Mouse (Mus musculus): ENCODE data around the gene Mrps36.
"Not testable (repeated sequence)": the region's sequence is repeated elsewhere in the genome, so short reads cannot be mapped to it uniquely, and the experiment has no call there.

The Mrps36 gene

GRCm38 (mm10) chr13:100744036-100744744 is at the start of gene Mrps36:
TSS of gene Mrps36 (minus strand) at chr13:100744659.
- peak; percentile 96 for DNase-seq

GRCm38 (mm10) chr13:100789083-100789482 is 44.6 kb upstream of the Mrps36 start:
- no peak for DNase-seq

DNA sequence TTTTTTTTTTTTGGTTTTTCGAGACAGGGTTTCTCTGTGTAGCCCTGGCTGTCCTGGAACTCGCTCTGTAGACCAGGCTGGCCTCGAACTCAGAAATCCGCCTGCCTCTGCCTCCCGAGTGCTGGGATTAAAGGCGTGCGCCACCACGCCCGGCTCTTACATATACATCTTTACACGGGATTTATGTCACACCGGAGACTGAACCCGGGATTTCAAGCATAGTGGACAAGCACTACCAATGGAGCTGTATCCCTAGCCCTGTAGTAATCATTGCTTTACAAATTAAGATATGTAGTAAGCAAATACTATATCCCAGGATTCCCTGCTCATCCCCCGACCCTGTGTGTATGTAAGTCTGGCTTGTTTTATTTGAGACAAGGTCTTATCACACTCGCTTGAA is 43.6 kb upstream of the Mrps36 start:
- DNase-seq = not testable (repeated sequence)

DNA sequence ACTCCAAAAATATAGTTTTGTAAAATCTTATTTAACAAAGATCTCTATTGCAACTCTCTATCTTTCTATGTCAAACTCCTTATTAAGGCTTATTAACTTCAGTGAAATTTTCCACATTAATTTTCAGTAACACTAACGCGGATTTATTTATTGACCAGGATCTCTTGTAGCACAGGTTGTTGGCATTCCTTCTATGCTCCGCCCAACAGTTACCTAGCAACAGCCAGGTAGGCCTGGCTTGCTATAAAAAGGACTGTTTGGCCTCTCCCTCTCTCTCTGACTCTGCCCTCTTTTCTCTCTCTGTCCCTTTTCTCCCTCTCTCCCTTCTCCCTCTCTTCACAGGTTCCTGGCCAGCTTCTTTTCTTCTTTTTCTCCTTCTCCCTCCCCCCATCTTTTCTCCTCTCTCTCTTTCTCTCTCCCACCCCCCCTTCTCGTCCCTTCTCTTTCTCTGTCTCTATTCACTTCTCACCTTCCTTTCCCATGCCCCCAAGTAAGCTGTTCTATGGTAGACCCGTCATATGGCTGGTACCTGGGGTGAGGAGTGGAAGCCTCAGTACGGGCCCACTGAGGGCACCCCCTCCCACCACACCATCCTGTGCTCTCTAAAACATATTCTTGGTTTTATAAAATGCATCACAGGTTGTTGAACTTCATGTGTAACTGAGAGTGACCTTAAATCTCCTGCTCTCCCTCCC is 43.0 kb upstream of the Mrps36 start:
- no peak for DNase-seq

DNA sequence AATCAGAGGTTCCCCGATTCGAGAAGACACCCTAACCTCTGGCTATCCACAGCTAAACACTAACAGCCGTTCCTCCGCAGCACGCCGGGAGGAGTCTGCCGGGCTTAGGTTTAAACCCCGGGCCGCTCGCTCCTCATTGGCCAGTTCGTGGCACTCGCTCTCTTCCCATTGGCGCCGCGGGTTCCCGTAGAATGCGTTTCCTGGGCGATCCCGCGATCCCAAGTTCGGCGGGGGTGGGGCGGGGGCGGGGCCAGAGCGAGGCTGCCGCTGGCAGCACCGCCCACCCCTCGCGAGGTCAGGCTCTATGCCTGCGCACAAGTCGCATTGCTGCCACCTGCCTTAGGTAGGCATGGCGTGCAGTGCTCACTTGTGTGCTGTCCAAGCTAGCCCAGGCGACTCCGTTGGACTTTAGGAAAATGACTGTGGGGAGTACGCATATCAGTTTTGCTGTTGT is 42.0 kb upstream of the Mrps36 start, which contains the start of gene Ccnb1:
Ccnb1 (minus strand) TSS at position 157 of the 454 bp plus-strand sequence.
- DNase-seq = peak; percentile 88

GRCm38 (mm10) chr13:100785806-100786413 is 41.5 kb upstream of the Mrps36 start:
- no peak for DNase-seq

DNA sequence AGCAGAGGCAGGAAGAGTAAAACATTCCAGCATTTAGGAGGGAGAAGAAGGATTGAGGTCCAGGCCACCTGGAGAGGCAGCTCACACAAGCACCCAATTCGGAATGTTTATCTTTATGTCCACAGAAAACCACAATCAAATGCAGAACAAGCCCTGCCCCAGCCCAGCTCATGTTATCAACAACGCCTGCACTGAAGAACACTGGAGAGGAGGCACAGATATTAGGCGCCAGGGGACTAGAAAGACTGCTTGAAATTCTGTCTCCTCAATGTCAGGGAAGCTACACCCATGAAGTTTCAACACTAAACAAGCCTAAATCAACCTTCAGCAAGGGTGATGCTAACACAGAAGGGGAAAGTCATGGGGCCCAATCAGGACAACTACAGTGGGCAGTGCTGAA is 33.0 kb upstream of the Mrps36 start:
- no peak for DNase-seq

DNA sequence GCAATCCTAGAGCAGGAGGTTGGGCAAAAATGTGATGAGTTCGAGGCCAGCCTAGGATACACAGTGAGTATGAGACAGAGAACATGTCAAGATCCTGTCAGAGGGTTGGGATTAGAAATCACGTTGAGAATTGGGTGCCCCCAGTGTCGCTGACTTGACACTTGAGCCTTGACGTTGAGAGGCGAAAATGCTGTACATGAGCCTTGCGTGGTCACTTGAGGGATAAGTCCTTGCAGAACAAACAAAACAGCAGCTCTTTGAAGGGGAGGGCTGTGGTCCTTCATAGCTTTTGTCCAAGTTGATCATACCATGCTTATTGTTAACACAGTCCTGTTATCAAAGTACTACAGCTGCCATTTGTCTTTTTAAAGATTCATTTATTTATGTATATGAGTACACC is 32.3 kb upstream of the Mrps36 start:
- no peak for DNase-seq

GRCm38 (mm10) chr13:100776056-100776419 is 31.6 kb upstream of the Mrps36 start:
- DNase-seq = no peak

DNA sequence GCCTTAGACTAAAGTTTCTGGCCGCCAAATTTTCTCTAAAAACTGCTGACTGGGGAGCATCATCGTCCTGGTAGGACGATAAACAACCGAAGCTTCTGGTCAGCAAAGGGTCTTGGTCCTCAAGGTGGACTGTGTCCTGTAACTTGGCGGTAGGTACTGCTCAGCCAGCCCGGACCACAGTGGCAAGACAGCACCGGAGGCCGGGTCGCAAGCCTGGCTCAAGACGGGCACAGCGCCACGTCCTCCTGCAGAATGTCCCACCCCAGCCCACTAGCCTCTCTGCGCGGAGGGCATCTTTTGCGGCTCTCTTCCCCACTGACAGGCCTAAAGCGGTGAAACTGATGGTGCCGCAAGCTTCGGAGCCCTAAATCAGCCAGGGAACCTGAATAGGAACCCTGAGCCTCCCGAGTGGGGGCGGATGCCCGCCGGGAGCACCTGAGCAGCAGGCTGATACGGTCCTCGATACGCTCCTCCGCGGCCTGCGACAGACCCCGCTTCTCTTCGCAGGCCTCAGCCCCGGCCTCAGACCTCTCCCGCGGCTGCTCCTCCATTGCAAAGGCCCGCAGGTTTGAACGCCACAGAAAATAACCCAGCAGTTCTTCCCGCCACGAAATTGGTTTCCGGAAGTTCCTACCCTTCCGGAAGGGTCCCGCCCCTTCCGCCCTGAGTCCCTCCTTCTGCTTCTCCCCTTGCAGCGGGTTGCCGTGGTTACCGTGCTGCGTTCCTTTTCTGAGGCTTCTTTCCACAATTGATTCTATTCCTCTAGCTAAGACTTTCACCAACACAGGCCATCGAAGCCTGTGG is 31.0 kb upstream of the Mrps36 start, which contains the start of gene Cenph:
Cenph (minus strand) TSS at position 648 of the 804 bp plus-strand sequence.
- DNase-seq = peak; percentile 87

- DNase-seq = no peak
Observed at GRCm38 (mm10) chr13:100774704-100775103, 30.2 kb upstream of the Mrps36 start.

DNA sequence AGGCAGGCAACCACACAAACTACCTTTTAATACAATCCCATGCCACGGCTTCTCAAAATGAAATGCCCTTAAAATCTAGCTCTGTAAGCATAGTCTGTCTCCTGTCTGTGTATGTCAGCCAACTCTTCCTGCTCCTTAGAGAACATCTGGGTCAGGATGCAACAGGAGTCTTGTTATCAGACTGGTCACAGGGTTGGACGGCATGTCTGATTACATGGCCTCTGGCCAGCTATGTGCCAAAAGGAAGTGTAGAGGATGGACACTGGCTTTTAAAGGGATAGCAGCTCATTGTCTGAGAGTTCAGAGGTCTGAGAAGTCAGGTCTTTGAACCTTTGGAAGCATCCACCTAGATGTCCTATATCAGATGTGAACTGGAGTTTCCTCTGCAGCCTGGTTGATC is 10.9 kb upstream of the Mrps36 start:
- DNase-seq = no peak

DNA sequence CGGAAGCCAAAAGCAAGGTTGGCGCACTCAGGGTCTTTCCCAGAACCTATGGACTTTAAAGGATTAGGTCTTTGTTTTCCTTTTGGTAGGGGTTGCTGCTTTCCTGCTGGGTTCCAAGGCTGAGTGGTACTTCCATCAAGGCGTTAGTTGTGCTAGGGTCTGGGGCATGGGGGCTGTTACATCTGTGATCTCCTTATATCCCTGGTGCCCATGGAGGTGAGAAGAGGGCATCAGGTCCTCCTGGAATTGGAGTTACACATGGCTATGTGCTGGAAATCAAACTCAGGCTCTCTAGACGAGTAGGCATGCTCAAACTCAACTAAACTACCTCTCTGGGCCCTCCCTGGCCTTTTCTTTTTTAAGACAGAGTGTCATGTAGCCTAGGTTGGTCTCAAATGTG is 9.7 kb upstream of the Mrps36 start:
- DNase-seq = no peak

DNA sequence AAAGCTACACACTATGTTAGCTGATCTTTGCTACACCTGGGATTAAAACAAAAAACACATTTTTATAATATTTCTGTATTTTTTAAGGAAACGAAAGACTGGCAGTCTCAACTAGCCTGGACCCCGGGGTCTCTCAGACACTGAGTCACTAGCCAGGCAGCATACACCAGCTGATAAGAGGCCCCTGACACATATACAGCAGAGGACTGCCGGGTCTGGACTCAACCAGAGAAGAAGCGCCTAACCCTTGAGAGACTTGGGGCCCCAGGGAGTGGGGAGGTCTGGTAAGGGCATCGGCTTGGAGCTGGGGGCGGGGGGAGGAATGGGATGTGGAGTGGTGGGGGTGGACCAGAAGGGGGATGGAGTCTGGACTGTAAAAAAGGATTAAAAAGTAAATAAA is 8.6 kb upstream of the Mrps36 start:
- no peak for DNase-seq

- DNase-seq = no peak
Observed at GRCm38 (mm10) chr13:100752529-100752928, 8.1 kb upstream of the Mrps36 start.

DNA sequence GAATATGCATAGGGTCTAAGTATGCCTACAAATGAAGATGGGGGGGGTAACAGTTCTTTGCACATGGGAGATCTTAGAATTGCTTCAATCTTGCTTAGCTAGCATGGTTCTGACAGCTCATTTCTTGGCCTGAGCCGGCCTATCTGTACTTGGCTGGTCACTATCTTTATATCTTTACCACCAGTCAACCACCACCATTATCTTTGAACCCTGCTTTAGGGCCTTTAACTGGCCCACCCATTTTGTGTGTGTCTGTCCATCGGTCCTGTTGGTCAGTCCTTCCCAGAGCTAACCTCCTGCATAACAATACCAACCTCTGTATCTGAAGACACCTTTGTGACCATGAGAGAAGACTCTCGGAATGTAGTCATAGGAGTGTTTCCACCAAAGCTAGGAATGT is 6.9 kb upstream of the Mrps36 start:
- no peak for DNase-seq

- DNase-seq = no peak
Observed at GRCm38 (mm10) chr13:100750799-100751198, 6.3 kb upstream of the Mrps36 start.

GRCm38 (mm10) chr13:100748638-100749037 is 4.2 kb upstream of the Mrps36 start:
- no peak for DNase-seq

DNA sequence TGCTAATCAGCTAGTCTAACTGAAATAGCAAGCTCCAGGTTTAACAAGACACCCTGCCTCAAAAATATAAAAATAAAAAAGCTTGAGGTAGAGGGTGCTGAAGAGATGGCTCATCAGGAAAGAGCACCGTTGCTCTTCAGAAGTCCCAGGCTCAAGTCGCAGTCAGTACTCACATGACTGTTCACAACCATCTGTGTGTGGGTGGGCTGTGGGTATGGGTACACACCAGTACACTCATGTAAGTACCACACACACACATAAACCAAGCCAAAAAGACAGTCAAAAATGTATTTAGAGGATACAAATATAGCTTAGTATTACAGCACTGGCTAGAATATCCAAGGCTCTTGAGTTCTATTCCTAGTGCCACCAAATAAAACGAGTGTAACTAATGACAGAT is 1.6 kb upstream of the Mrps36 start:
- peak; percentile 75 for DNase-seq

DNA sequence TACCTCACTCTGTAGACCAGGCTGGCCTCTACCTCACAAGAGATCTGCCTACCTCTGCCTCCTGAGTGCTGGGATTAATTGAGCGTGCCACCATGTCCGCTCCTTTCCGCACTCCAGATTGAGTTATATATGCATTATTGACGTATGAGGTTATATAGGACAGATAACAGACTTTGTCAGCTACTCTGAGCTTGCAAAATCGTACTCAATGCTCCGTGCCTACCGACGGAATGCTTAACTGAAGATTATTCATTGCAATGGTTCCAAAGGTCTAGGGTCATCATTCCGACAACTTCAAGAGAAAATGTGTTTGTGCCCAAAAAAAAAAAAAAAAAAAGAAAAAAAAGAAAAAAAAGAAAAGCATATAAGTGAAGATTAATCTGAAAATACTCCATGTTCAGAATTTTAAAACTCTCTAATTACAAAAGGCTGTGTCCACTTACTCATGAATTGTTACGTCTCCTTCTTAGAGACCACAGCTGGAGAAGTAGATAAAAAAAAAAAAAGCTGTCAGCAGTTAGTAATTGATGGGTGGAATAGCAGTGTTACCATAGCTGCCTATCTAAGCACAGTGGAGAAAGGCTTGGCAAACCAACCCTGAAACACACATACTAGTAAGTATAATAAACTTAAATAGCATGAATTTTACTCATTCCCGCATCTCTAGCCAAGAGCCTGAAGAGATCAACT is 968 bp downstream of the Mrps36 start:
- DNase-seq = no peak

- DNase-seq = no peak
Observed at GRCm38 (mm10) chr13:100742831-100743230, 1.6 kb downstream of the Mrps36 start.

GRCm38 (mm10) chr13:100732756-100733155 is 11.7 kb downstream of the Mrps36 start:
- DNase-seq = no peak
